Mouse (Mus musculus) liver, embryonic 12.5 days (tissue): ENCODE measurements at regions not wholly inside any gene's neighbourhood (a gene's known extent, or its start where the extent isn't known, plus 50 kb on each side); places are given as distances from the start of the nearest gene placed in this dataset.

ENCODE experiments used
- ATAC-seq: fragments of 200-750 bp; cut with Nextera tagmentation; 2 replicates; pipeline ENCODE4 v1.8.0; 2017; ENCODE audit warnings: moderate number of reproducible peaks, mild to moderate bottlenecking, moderate library complexity
- H3K27ac ChIP-seq: fragments of 300-500 bp; sonication (generic); 2 replicates; pipeline ENCODE4 v1.5.1; 2016; ENCODE audit warnings: mild to moderate bottlenecking
- H3K27me3 ChIP-seq: fragments of 300-500 bp; sonication (generic); replicated peaks from 2 replicates; pipeline ENCODE4 v1.6.1; 2016; ENCODE audit warnings: mild to moderate bottlenecking, moderate library complexity
- H3K36me3 ChIP-seq: fragments of 300-500 bp; sonication (generic); 2 replicates; pipeline ENCODE4 v1.6.1; 2016; ENCODE audit warnings: mild to moderate bottlenecking, moderate library complexity
- H3K4me1 ChIP-seq: fragments of 300-500 bp; sonication (generic); 2 replicates; pipeline ENCODE4 v1.6.1; 2016
- H3K4me2 ChIP-seq: fragments of 300-500 bp; sonication (generic); 2 replicates; pipeline ENCODE4 v1.6.1; 2016; ENCODE audit warnings: mild to moderate bottlenecking, moderate library complexity
- H3K4me3 ChIP-seq: fragments of 300-500 bp; sonication (generic); 2 replicates; pipeline ENCODE4 v1.5.1; 2016; ENCODE audit warnings: mild to moderate bottlenecking, moderate library complexity
- H3K9ac ChIP-seq: fragments of 300-500 bp; sonication (generic); 2 replicates; pipeline ENCODE4 v1.6.1; 2016; ENCODE audit warnings: mild to moderate bottlenecking, moderate library complexity
- H3K9me3 ChIP-seq: fragments of 300-500 bp; sonication (generic); replicated peaks from 2 replicates; pipeline ENCODE4 v1.6.1; 2016; ENCODE audit warnings: mild to moderate bottlenecking, moderate library complexity
- WGBS: fragments of 180-500 bp; shearing (Covaris S2); methylation state at CpG from one replicate; pipeline ENCODE4 v1.1.7; 2016; ENCODE audit not compliant: insufficient replicate concordance; 5-methylcytosine and 5-hydroxymethylcytosine counted together

DNA sequence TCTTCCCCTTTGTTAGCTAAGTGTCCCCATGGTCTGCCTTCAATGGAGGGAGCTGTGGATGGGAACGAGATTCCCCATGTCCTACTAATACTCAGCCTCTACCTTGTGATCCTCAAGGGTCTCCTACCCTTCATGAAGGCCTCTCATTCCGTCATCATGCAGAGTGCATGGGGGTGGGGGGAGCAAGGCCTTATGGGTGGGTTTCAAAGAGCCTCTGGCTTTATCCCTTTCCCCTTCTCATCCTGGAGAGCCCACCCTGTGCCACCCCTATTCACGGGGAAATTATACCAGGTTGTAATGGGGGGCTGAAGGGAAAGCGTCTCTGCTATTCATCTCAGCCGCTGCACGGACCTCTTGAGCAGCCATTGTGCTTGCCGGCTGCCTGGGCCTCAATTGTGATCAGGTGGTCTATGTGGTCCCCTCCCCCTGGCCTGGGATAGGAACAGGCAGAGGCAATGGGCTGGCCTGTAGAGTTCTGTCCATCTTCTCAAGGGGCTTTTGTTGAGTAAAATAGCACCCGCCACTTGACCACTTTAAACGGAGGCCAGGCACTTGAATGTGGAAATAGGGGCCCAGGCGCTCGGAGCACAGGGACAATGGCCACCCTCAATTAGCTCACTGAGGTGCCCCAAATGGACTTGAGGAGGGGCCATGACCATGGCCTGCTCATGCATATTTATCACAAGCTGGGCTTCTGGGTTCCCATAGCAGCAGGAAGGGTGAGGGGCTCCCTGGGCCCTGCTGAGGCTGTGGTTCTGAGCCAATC, 93.1 kb upstream of the Gm12830 start:
- H3K27ac ChIP-seq = no peak overlapping the region
- H3K9ac ChIP-seq = no peak overlapping the region
- H3K4me2 ChIP-seq = no peak overlapping the region
- no peaks in the 10 kb centered on the region for H3K9me3 ChIP-seq
- no peak overlapping the region for H3K4me3 ChIP-seq
- H3K4me1 ChIP-seq = no peaks in the 10 kb centered on the region
- ATAC-seq = no peak
- WGBS = 75% methylated on average over 11 of the region's 11 CpGs
- no peaks in the 10 kb centered on the region for H3K36me3 ChIP-seq
- no peaks in the 10 kb centered on the region; the same call in 1 of the 2 replicates for H3K27me3 ChIP-seq

GRCm38 (mm10) chr4:114733256-114734004, 88.1 kb upstream of the Gm12830 start:
- no peak overlapping the region for H3K4me2 ChIP-seq
- H3K4me3 ChIP-seq = no peak overlapping the region
- H3K36me3 ChIP-seq = no peaks in the 10 kb centered on the region
- 78% methylated on average over 10 of the region's 10 CpGs for WGBS
- no peaks in the 10 kb centered on the region; the same call in 1 of the 2 replicates for H3K27me3 ChIP-seq
- no peak overlapping the region for H3K9ac ChIP-seq
- H3K9me3 ChIP-seq = no peaks in the 10 kb centered on the region
- H3K4me1 ChIP-seq = no peaks in the 10 kb centered on the region
- H3K27ac ChIP-seq = no peak overlapping the region
- ATAC-seq = no peak

DNA sequence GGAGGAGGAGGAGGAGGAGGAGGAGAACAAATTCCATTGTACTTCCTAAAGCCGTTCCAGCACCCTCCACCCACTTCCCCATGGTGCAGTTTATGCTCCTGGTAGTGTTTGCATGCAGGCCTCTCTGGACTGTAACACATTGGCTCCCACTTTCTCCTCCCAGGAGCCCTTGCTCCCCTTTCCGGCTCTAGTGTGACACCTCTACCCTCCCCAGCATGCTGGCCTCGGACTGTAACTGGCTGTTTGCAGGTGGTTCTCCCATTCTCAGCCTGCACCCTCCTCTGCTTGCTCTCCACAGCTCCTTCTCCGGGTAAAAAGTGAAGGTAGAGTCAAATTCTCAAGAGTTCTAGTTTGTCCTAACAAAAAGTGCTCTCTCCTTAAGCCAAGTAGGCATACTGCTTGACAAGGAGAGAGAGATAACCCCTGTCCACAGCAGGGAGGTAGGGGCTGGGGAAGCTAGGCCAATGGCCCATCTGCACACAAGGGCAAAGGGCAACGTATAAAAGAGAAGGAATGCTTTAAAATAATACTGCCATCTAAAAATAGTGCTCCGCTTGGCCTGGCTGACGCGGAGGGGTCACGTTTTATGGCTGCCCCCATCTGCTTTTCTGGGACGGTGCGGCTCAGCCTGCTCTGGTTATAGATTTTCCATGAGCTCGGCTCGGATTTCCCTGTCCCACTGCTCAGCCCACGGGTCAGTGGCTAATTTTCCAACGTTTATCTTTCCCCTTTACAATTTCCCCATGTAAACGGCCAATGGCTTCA, 82.4 kb upstream of the Gm12830 start:
- H3K9me3 ChIP-seq = no peaks in the 10 kb centered on the region
- no peaks in the 10 kb centered on the region; the same call in 1 of the 2 replicates for H3K27me3 ChIP-seq
- no peak for ATAC-seq
- no peak overlapping the region for H3K27ac ChIP-seq
- H3K36me3 ChIP-seq = no peaks in the 10 kb centered on the region
- no peaks in the 10 kb centered on the region for H3K4me1 ChIP-seq
- no peak overlapping the region for H3K9ac ChIP-seq
- WGBS = 57% methylated on average over 16 of the region's 16 CpGs
- H3K4me3 ChIP-seq = no peak overlapping the region
- no peak overlapping the region for H3K4me2 ChIP-seq

- H3K27me3 ChIP-seq = no peaks in the 10 kb centered on the region
- no peak overlapping the region for H3K27ac ChIP-seq
- WGBS = 21% methylated on average over 2 of the region's 2 CpGs
- no peaks in the 10 kb centered on the region for H3K4me1 ChIP-seq
- no peaks in the 10 kb centered on the region for H3K9me3 ChIP-seq
- H3K36me3 ChIP-seq = no peaks in the 10 kb centered on the region
- no peak overlapping the region for H3K4me3 ChIP-seq
- H3K9ac ChIP-seq = no peak overlapping the region
- H3K4me2 ChIP-seq = no peak overlapping the region
- ATAC-seq = no peak
These were observed 73.4 kb upstream of the Gm12830 start for GRCm38 (mm10) chr4:114748131-114748530.

- Histone ChIP-seq H3K9me3 (no peaks in the 10 kb centered on the region), H3K27me3 (no peaks in the 10 kb centered on the region), H3K27ac (no peak overlapping the region), H3K4me1 (no peaks in the 10 kb centered on the region), H3K36me3 (no peaks in the 10 kb centered on the region), H3K4me3 (no peak overlapping the region), H3K4me2 (no peak overlapping the region), H3K9ac (no peak overlapping the region)
- no peak for ATAC-seq
These were observed 61.7 kb upstream of the Gm12830 start for GRCm38 (mm10) chr4:114759837-114760236.

GRCm38 (mm10) chr4:114766643-114767393, 54.7 kb upstream of the Gm12830 start:
- Histone ChIP-seq H3K4me2 (no peak overlapping the region), H3K36me3 (no peaks in the 10 kb centered on the region), H3K4me3 (no peak overlapping the region), H3K9ac (no peak overlapping the region), H3K4me1 (no peaks in the 10 kb centered on the region), H3K9me3 (no peaks in the 10 kb centered on the region), H3K27ac (no peak overlapping the region), H3K27me3 (no peaks in the 10 kb centered on the region)
- no peak for ATAC-seq
- 64% methylated on average over 22 of the region's 22 CpGs for WGBS
